Mouse (Mus musculus) lung, embryonic 14.5 days (tissue): ENCODE measurements around the gene Pde12. TPM values are rescaled to one million over a fixed set of nuclear protein-coding genes. Genes with fewer than 3 reads are reported as not detected.
A peak's percentile ranks its signal among the peaks of the same experiment; 100 is the strongest.

Source experiments
- ATAC-seq: fragments of 200-750 bp; cut with Nextera tagmentation; 2 replicates; pipeline ENCODE4 v1.8.0; 2017; ENCODE audit warnings: mild to moderate bottlenecking, moderate TSS enrichment, moderate library complexity; ENCODE audit not compliant: insufficient read depth
- DNase-seq: peaks from one replicate; pipeline ENCODE4 v3.0.0-alpha.2; 2015
- H3K27ac ChIP-seq: fragments of 300-500 bp; sonication (generic); 2 replicates; pipeline ENCODE4 v1.5.1; 2014; ENCODE audit warnings: low read depth, mild to moderate bottlenecking, moderate library complexity
- H3K27me3 ChIP-seq: fragments of 300-500 bp; sonication (generic); 2 replicates; pipeline ENCODE4 v1.6.1; 2014; ENCODE audit warnings: low read length, control low read depth; ENCODE audit not compliant: insufficient read depth
- H3K36me3 ChIP-seq: fragments of 300-500 bp; sonication (generic); 2 replicates; pipeline ENCODE4 v1.6.1; 2014; ENCODE audit warnings: control low read depth; ENCODE audit not compliant: insufficient read depth
- H3K4me1 ChIP-seq: fragments of 300-500 bp; sonication (generic); 2 replicates; pipeline ENCODE4 v1.6.1; 2014; ENCODE audit warnings: antibody characterized with exemption, control low read depth; ENCODE audit not compliant: insufficient read depth
- H3K4me2 ChIP-seq: fragments of 300-500 bp; sonication (generic); 2 replicates; pipeline ENCODE4 v1.6.1; 2014; ENCODE audit warnings: mild to moderate bottlenecking
- H3K4me3 ChIP-seq: fragments of 300-500 bp; sonication (generic); 2 replicates; pipeline ENCODE4 v1.5.1; 2014; ENCODE audit warnings: low read depth, low read length
- H3K9ac ChIP-seq: fragments of 300-500 bp; sonication (generic); 2 replicates; pipeline ENCODE4 v1.6.1; 2014
- H3K9me3 ChIP-seq: fragments of 300-500 bp; sonication (generic); 2 replicates; pipeline ENCODE4 v1.6.1; 2016; ENCODE audit warnings: low read depth, low read length, control low read depth
- CTCF ChIP-seq: IDR thresholded peaks from 2 replicates; pipeline ENCODE4 v1.5.1; 2016; ENCODE audit warnings: antibody characterized with exemption, low read depth
- WGBS: fragments of 180-500 bp; shearing (Covaris S2); extraction: QIAGEN DNeasy Blood & Tissue Kit; methylation state at CpG from one replicate; pipeline ENCODE4 v1.1.7; 2014; 5-methylcytosine and 5-hydroxymethylcytosine counted together
- polyA plus RNA-seq: library from polyadenylated mRNA; unstranded; fragments of >200 nt; fragmentation: Nextera tagmentation; extraction: Ambion mirVana; gene quantifications from 2 replicates; pipeline ENCODE4 v1.2.1, GENCODE M21; 2014

Pde12 gene
- polyA plus RNA-seq, 1 experiment from 2014 or later, result 11.5 TPM

- peaks cover 44% of the 10 kb centered on the region for H3K36me3 ChIP-seq
- H3K4me1 ChIP-seq, result peaks cover 4% of the 10 kb centered on the region
- no peak overlapping the region for H3K9ac ChIP-seq
- TF ChIP-seq CTCF, result no peak
- H3K4me2 ChIP-seq, result no peak overlapping the region
- H3K9me3 ChIP-seq, result no peaks in the 10 kb centered on the region
- H3K27ac ChIP-seq, result no peak overlapping the region
- ATAC-seq (no peak), DNase-seq (no peak)
- 83% methylated on average over 2 of the region's 2 CpGs for WGBS
- H3K27me3 ChIP-seq, result no peaks in the 10 kb centered on the region
- H3K4me3 ChIP-seq, result no peak overlapping the region
Observed at GRCm38 (mm10) chr14:26663851-26664250, 5.8 kb downstream of the Pde12 start.

- H3K9me3 ChIP-seq, result no peaks in the 10 kb centered on the region
- ATAC-seq (no peak), DNase-seq (no peak)
- TF ChIP-seq CTCF, result no peak
- no peak overlapping the region for H3K4me2 ChIP-seq
- 87% methylated on average over 2 of the region's 2 CpGs for WGBS
- H3K9ac ChIP-seq, result no peak overlapping the region
- peaks cover 4% of the 10 kb centered on the region for H3K4me1 ChIP-seq
- peaks cover 57% of the 10 kb centered on the region for H3K36me3 ChIP-seq
- H3K4me3 ChIP-seq, result no peak overlapping the region
- no peaks in the 10 kb centered on the region for H3K27me3 ChIP-seq
- no peak overlapping the region for H3K27ac ChIP-seq
Observed at GRCm38 (mm10) chr14:26662488-26662887, 7.2 kb downstream of the Pde12 start.

GRCm38 (mm10) chr14:26662016-26662415, 7.7 kb downstream of the Pde12 start:
- Histone ChIP-seq H3K27me3 (no peaks in the 10 kb centered on the region), H3K4me2 (no peak overlapping the region), H3K4me1 (peaks cover 3% of the 10 kb centered on the region), H3K27ac (no peak overlapping the region), H3K9me3 (no peaks in the 10 kb centered on the region), H3K4me3 (no peak overlapping the region), H3K36me3 (peaks cover 62% of the 10 kb centered on the region), H3K9ac (no peak overlapping the region)
- 77% methylated on average over 3 of the region's 3 CpGs for WGBS
- DNase-seq (no peak), ATAC-seq (no peak)
- no peak for TF ChIP-seq CTCF

- no peak overlapping the region for H3K4me2 ChIP-seq
- no peaks in the 10 kb centered on the region for H3K27me3 ChIP-seq
- ATAC-seq, result no peak
- peaks cover 65% of the 10 kb centered on the region for H3K36me3 ChIP-seq
- no peak for DNase-seq
- H3K9ac ChIP-seq, result no peak overlapping the region
- H3K4me1 ChIP-seq, result no peaks in the 10 kb centered on the region
- no peak overlapping the region for H3K4me3 ChIP-seq
- H3K27ac ChIP-seq, result no peak overlapping the region
- no peaks in the 10 kb centered on the region for H3K9me3 ChIP-seq
- no peak for TF ChIP-seq CTCF
- 95% methylated on average over 1 of the region's 1 CpGs for WGBS
Observed at GRCm38 (mm10) chr14:26660233-26660632, 9.4 kb downstream of the Pde12 start.

DNA sequence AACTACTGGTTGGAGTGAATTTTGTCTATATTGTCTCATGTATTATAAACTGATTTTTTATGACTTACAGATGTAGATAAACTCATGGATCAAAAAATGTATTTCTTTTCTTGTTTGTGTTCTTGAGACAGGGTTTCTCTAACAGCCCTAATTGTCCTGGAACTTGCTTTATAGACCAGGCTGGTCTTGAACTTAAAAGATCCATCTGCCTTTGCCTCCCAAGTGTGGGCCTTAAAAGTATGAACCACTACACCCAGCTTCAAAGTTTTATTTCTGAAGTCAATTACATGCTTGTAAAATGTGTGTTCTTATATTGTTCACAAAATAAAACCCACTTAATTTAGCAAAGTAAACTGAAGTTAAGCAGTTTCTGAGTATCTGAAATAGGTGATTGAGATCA, 11.5 kb downstream of the Pde12 start:
- Histone ChIP-seq H3K9ac (no peak overlapping the region), H3K4me3 (no peak overlapping the region), H3K27ac (no peak overlapping the region), H3K4me1 (no peaks in the 10 kb centered on the region), H3K9me3 (no peaks in the 10 kb centered on the region), H3K27me3 (no peaks in the 10 kb centered on the region), H3K36me3 (peaks cover 67% of the 10 kb centered on the region), H3K4me2 (no peak overlapping the region)
- DNase-seq (no peak), ATAC-seq (no peak)
- no peak for TF ChIP-seq CTCF

DNA sequence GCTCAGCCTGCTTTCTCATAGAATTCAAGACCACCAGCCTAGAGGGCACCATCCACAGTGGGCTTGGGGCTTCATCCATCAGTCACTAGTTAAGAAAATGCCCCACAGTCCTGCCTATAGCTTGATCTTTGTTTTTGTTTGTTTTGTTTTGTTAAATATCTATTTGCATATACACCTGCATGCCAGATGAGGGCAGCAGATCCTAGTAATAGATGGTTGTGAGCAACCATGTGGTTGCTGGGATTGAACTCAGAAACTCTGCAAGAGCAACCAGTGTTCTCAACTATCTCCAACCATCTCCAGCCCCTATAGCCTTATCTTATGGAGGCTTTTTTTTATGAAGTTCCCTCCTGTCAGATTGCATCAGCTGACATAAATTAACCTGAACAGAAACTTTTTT, 17.8 kb downstream of the Pde12 start:
- no peaks in the 10 kb centered on the region for H3K9me3 ChIP-seq
- no peak overlapping the region for H3K9ac ChIP-seq
- H3K4me1 ChIP-seq, result no peaks in the 10 kb centered on the region
- no peaks in the 10 kb centered on the region for H3K27me3 ChIP-seq
- no peak overlapping the region for H3K4me3 ChIP-seq
- TF ChIP-seq CTCF, result no peak; the same call in 1 of the 2 replicates
- no peak overlapping the region for H3K4me2 ChIP-seq
- peaks cover 76% of the 10 kb centered on the region for H3K36me3 ChIP-seq
- ATAC-seq (no peak), DNase-seq (peak; percentile 45)
- no peak overlapping the region for H3K27ac ChIP-seq

DNA sequence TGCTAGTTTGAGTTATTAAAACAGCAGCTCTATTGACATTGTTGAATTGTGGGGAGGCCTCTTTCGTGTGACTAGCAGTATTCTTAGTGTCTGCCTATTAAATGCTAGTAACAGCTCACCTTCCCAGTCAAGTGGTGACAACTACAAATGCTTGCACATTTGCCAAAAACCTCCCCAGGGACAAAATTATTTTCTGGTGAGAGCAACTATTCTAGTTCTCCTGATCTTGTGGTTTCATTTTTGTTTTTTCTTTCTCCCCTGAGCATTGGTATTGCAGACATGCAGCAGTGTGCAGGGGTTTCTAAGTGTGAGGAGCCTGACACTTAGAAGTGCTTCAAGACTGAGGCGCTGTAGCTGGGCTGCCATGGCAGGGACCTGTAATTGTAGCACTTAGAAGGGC, 21.9 kb downstream of the Pde12 start:
- Histone ChIP-seq H3K9ac (no peak overlapping the region), H3K4me1 (no peaks in the 10 kb centered on the region; the same call in 1 of the 2 replicates), H3K27ac (no peak overlapping the region), H3K27me3 (no peaks in the 10 kb centered on the region), H3K4me2 (no peak overlapping the region), H3K9me3 (no peaks in the 10 kb centered on the region), H3K36me3 (peaks cover 44% of the 10 kb centered on the region), H3K4me3 (no peak overlapping the region)
- no peak for TF ChIP-seq CTCF
- DNase-seq (no peak), ATAC-seq (no peak)
- WGBS, result 74% methylated on average over 2 of the region's 2 CpGs
